ENCODE assay signal across 8 mouse cellular contexts in genomic region chrX:142681616-142682141, GRCm38 (mm10). TPM values are rescaled to one million over a fixed set of nuclear protein-coding genes. Genes with fewer than 3 reads are reported as not detected.
DNase-seq lines count a peak whose midpoint lies in the region; ATAC-seq and TF ChIP-seq lines count a peak whose summit lies in the region.

No protein-coding gene starts in this region.

- peak; percentile 65 for ATAC-seq in embryonic facial prominence, embryonic 12.5 days (ENCODE audit: insufficient number of reproducible peaks, insufficient read depth, low FRiP score, low TSS enrichment)
- ATAC-seq in heart, postnatal 0 days (ENCODE audit: insufficient read depth, low read depth) = peak; percentile 81
- ATAC-seq in limb, embryonic 12.5 days (ENCODE audit: insufficient number of reproducible peaks, insufficient read depth, low FRiP score, low TSS enrichment, low read depth) = peak; percentile 70

- WGBS in embryonic facial prominence, embryonic 12.5 days = 15% methylated on average over 13 of the region's 43 CpGs
- 10% methylated on average over 14 of the region's 43 CpGs for WGBS in heart, postnatal 0 days
- WGBS in limb, embryonic 12.5 days = 11% methylated on average over 9 of the region's 43 CpGs
- WGBS in midbrain, embryonic 10.5 days = 14% methylated on average over 12 of the region's 43 CpGs

- H3K4me2 ChIP-seq in embryonic facial prominence, embryonic 12.5 days (replicated peaks) = peak overlapping the region; percentile 73
- peak overlapping the region; percentile 65 for H3K4me2 ChIP-seq in heart, postnatal 0 days (ENCODE audit: low read depth, low read length)
- peak overlapping the region; percentile 82 for H3K4me2 ChIP-seq in limb, embryonic 12.5 days

- H3K9me3 ChIP-seq in embryonic facial prominence, embryonic 12.5 days = no peaks in the 10 kb centered on the region
- H3K9me3 ChIP-seq in heart, postnatal 0 days (replicated peaks; ENCODE audit: control insufficient read depth, low read length) = no peaks in the 10 kb centered on the region
- no peaks in the 10 kb centered on the region for H3K9me3 ChIP-seq in limb, embryonic 12.5 days
- no peaks in the 10 kb centered on the region for H3K9me3 ChIP-seq in midbrain, embryonic 10.5 days (replicated peaks)

- peak; percentile 34 to 46 for DNase-seq in cerebellum, postnatal 14 days
- no peak for DNase-seq in cerebellum, adult 9-11 months
- DNase-seq in MEL-GATA-1-ER (ENCODE audit: extremely low read depth, low read depth) = peak; percentile 49
- DNase-seq in heart, postnatal 0 days (ENCODE audit: low spot score) = peak; percentile 54
- DNase-seq in midbrain, embryonic 10.5 days (ENCODE audit: low spot score) = peak; percentile 61
- peak; percentile 30 for DNase-seq in testis, postnatal 14 days (ENCODE audit: low spot score)

- peaks cover 8% of the 10 kb centered on the region for H3K4me1 ChIP-seq in embryonic facial prominence, embryonic 12.5 days
- H3K4me1 ChIP-seq in heart, postnatal 0 days (ENCODE audit: control insufficient read depth, insufficient read depth) = peaks cover 22% of the 10 kb centered on the region
- H3K4me1 ChIP-seq in limb, embryonic 12.5 days (replicated peaks) = peaks cover 41% of the 10 kb centered on the region
- peaks cover 55% of the 10 kb centered on the region for H3K4me1 ChIP-seq in midbrain, embryonic 10.5 days

- H3K9ac ChIP-seq in embryonic facial prominence, embryonic 12.5 days = peak overlapping the region; percentile 74
- H3K9ac ChIP-seq in heart, postnatal 0 days (replicated peaks; ENCODE audit: low read depth, low read length) = peak overlapping the region; percentile 71
- peak overlapping the region; percentile 74 for H3K9ac ChIP-seq in limb, embryonic 12.5 days (replicated peaks)

- peak overlapping the region; percentile 56 for H3K4me3 ChIP-seq in embryonic facial prominence, embryonic 12.5 days
- peak overlapping the region; percentile 73 for H3K4me3 ChIP-seq in heart, postnatal 0 days (ENCODE audit: low read depth, low read length)
- peak overlapping the region; percentile 56 for H3K4me3 ChIP-seq in limb, embryonic 12.5 days (replicated peaks)
- H3K4me3 ChIP-seq in midbrain, embryonic 10.5 days = peak overlapping the region; percentile 68

- H3K27me3 ChIP-seq in embryonic facial prominence, embryonic 12.5 days = 0 out of 2 replicates have a peak, but pooled peaks cover 19% of the 10 kb centered on the region
- no peaks in the 10 kb centered on the region for H3K27me3 ChIP-seq in heart, postnatal 0 days (ENCODE audit: control insufficient read depth, insufficient read depth, low read length)
- peaks cover 58% of the 10 kb centered on the region for H3K27me3 ChIP-seq in limb, embryonic 12.5 days
- H3K27me3 ChIP-seq in midbrain, embryonic 10.5 days (ENCODE audit: low read depth, poor library complexity, severe bottlenecking) = peaks cover 99% of the 10 kb centered on the region

- H3K36me3 ChIP-seq in embryonic facial prominence, embryonic 12.5 days = no peaks in the 10 kb centered on the region
- H3K36me3 ChIP-seq in heart, postnatal 0 days (replicated peaks; ENCODE audit: control insufficient read depth, insufficient read depth, low read length) = no peaks in the 10 kb centered on the region
- H3K36me3 ChIP-seq in limb, embryonic 12.5 days = no peaks in the 10 kb centered on the region
- H3K36me3 ChIP-seq in midbrain, embryonic 10.5 days = no peaks in the 10 kb centered on the region

- TF ChIP-seq CTCF in heart, postnatal 0 days (IDR thresholded peaks at IDR 0.05; ENCODE audit: low read depth) = no peak

- H3K27ac ChIP-seq in embryonic facial prominence, embryonic 12.5 days = peak overlapping the region; percentile 95
- peak overlapping the region; percentile 93 for H3K27ac ChIP-seq in heart, postnatal 0 days (ENCODE audit: low read depth)
- H3K27ac ChIP-seq in limb, embryonic 12.5 days = peak overlapping the region; percentile 95
- H3K27ac ChIP-seq in midbrain, embryonic 10.5 days (replicated peaks) = peak overlapping the region; percentile 95

- no peak for TF ChIP-seq EP300 in heart, postnatal 0 days (IDR thresholded peaks at IDR 0.05; ENCODE audit: low read depth)

RNA-seq across cellular contexts. Expression of gene Tmem164, which starts 0.5 kb away (rescaled TPM):
- polyA plus RNA-seq in embryonic facial prominence, embryonic 12.5 days (2016; fragmentation: Nextera tagmentation; extraction: Ambion mirVana) = 79.5 and 84.0 TPM in 2 replicates
- 127 and 144 TPM in 2 replicates for total RNA-seq in heart, postnatal 0 days (2014; rRNA removed; ENCODE audit: low replicate concordance)
- polyA plus RNA-seq in heart, postnatal 0 days (2015; fragmentation: Nextera tagmentation; extraction: Ambion mirVana) = 48.2 and 57.0 TPM in 2 replicates
- 70.4 and 70.5 TPM in 2 replicates for polyA plus RNA-seq in limb, embryonic 12.5 days (2016; fragmentation: Nextera tagmentation; extraction: Ambion mirVana)
- polyA plus RNA-seq in midbrain, embryonic 10.5 days (2016; fragmentation: Nextera tagmentation; extraction: Ambion mirVana) = 53.4 and 54.9 TPM in 2 replicates
